Mouse (Mus musculus) kidney, adult 2 months (tissue): Measurements from ENCODE around the gene Syn1.

ENCODE experiments used
- CTCF ChIP-seq: fragments of 200-500 bp; conservative IDR thresholded peaks from 2 replicates; pipeline ENCODE4 v1.5.1; 2011; ENCODE audit warnings: low read depth, mild to moderate bottlenecking, control low read depth, low read length, moderate library complexity, mixed read lengths; ENCODE audit not compliant: insufficient read depth, insufficient read length
- POLR2A ChIP-seq: fragments of 200-500 bp; IDR thresholded peaks from one replicate; pipeline ENCODE4 v1.6.1; 2011; ENCODE audit warnings: low read depth, low read length, control low read depth

DNA sequence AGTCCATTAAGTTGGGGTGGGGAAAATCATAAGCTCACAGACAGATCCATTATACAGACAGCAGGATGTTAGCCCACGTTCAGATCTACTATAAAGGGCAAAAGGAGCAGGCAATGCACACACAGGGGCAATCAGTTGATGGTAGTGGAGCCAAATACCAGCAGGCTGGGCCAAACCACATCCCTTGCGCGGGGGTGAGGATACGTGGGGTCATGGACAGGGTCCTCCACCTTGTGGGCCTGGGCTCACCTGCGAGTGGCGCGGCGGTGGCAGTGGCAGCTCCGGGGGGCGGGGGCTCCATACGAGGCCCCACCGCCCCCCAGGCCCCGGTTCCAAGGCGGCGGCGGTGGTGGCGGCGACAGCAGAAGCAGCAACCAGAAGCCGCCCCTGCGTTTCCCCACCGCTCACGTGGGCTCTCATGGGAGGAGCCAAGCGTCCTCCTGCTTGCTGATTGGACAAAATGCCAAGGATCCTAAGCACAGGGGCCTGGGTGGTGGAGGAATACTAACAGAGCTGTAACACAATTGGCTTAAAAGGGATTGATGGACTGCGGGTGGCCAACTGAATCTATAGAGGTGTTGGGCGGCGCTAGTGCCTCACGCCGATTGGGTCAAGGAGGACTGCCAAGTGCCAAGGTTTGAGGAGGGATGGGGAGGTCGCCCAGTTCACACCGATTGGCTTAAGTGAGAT, 29.5 kb upstream of the Syn1 start, which contains the start of gene Elk1:
- TF ChIP-seq POLR2A (no peak), CTCF (no peak)
